Mouse (Mus musculus) brown adipose tissue, adult 24 weeks (tissue): ENCODE results near the gene Cnpy3. TPM values are rescaled to one million over a fixed set of nuclear protein-coding genes. Genes with fewer than 3 reads are reported as not detected.

Source experiments
- H3K27ac ChIP-seq: fragments of 200-500 bp; replicated peaks from 2 replicates; pipeline ENCODE4 v1.5.1; 2012; ENCODE audit warnings: low read depth, mild to moderate bottlenecking, low read length
- H3K4me1 ChIP-seq: fragments of 200-500 bp; 2 replicates; pipeline ENCODE4 v1.6.1; 2012; ENCODE audit warnings: low read length, mixed read lengths; ENCODE audit not compliant: control insufficient read depth, insufficient read depth, insufficient read length
- H3K4me3 ChIP-seq: fragments of 200-500 bp; 2 replicates; pipeline ENCODE4 v1.5.1; 2012; ENCODE audit warnings: low read depth, mild to moderate bottlenecking, low read length, moderate library complexity; ENCODE audit not compliant: insufficient read depth
- polyA plus RNA-seq: library from polyadenylated mRNA; stranded (reverse); fragments of >200 nt; gene quantifications from 2 replicates; pipeline ENCODE4 v1.2.4, GENCODE M21; 2012; ENCODE audit not compliant: missing spikeins, insufficient read depth, insufficient read length

Gene Cnpy3
- polyA plus RNA-seq, 1 experiment, result 16.3 TPM

DNA sequence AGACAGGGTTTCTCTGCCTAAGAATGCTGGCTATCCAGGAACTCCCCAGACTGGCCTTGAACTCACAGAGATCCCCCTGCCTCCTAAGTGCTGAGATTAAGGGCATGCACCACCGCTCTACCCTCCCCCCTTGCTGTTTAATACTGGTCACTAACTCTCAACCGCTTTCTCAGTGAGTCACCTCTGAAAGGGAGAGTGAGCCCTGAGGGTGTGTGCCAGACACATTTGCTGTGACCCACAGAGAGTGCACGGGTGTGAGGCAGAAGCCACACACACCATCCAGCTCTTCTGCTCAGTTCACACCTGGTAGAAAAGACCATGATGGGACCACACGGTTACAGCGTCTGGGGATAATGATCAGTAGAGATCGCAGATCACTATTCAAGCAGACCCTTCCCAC lies 53.5 kb downstream of the Cnpy3 start:
- no peak overlapping the region for H3K27ac ChIP-seq
- no peak overlapping the region for H3K4me3 ChIP-seq

DNA sequence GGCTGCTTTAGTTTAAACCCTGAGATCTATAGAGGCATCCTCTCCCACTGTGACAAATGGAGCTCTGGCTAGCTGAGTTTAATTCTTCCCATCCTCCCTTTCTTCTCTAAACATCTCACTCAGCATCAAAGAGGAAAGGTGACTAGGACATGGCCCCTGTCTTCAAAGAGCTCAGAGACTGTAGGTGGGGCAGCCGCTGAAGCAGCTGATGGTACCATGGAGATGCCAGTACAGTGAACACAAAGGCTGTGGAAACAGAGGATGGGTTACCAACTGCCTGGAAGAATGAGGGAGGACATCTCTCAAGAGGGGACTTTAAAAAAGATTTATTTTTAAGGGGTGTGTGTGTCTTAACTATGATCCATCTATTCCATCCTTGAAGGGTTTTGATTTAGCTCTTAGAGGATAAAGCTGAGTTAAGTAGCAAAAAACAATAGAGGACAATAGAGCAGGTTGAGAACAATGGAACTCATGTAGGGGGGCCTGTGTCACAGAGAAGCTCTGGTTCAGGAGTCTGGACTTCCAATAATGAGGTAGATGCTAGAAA lies 57.4 kb downstream of the Cnpy3 start:
- no peaks in the 10 kb centered on the region for H3K4me1 ChIP-seq
- H3K27ac ChIP-seq, result no peak overlapping the region
- no peak overlapping the region for H3K4me3 ChIP-seq

More for the DNA sequence above, 53.5 kb downstream of the Cnpy3 start:
- peaks cover 10% of the 10 kb centered on the region for H3K4me1 ChIP-seq

DNA sequence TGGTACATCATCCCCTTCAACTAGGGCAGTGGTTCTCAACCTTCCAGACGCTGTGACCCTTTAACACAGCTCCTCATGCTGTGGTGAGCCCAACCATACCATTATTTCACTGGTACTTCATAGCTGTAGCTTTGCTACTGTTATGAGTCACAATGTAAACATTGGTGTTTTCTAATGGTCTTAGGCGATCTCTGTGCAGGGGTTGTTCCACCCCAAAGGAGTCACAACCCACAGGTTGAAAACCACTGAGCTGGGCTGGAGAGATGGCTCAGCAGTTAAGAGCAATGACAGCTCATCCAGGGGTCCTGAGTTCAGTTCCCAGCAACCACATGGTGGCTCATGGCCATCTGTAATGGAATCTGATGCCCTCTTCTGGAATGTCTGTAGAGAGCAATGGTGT lies 60.6 kb downstream of the Cnpy3 start:
- no peak overlapping the region for H3K27ac ChIP-seq
- no peak overlapping the region for H3K4me3 ChIP-seq
- no peaks in the 10 kb centered on the region for H3K4me1 ChIP-seq

DNA sequence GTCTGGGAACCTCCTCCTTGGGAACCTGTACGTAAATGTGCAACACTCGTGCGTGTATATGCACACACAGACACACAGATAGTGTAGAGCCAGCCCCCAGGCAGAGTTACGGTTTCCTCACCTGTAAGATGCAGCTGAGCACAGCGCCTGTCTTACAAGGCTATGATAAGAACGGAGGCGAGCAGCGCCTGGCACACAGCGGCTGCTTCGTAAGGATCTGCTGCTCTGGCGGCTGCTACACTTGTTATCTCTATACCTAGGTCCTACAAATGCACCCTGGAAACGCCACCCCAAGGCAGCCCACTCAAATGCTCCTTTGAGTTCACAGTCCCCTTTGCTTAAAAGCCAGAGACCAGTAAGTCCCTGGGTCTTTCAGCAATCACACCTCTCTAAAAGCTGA lies 61.3 kb downstream of the Cnpy3 start:
- no peak overlapping the region for H3K27ac ChIP-seq
- no peak overlapping the region for H3K4me3 ChIP-seq
- no peaks in the 10 kb centered on the region for H3K4me1 ChIP-seq

DNA sequence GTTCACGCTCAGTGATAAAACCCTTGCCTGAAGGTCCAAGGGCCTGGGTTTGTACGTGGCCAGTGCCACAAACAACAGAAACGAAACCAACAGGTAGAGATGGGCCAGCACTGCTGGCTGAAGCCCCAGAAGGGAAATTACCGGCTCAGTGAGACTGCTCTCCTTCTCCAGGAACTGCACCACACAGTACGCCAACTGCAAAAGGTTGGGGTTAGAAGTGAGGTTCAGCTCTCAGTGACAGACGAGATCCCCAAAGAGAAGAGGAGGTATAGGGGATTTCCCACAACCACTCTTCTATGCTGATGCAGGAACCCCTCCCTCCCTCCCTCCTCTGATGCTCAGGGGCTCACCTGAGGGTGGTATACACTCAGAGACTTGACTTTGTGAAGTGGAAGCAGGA lies 66.1 kb downstream of the Cnpy3 start:
- Histone ChIP-seq H3K27ac (no peak overlapping the region), H3K4me3 (no peak overlapping the region), H3K4me1 (peaks cover 4% of the 10 kb centered on the region; the same call in 1 of the 2 replicates)

Other genes with a start within 250 kb of the Cnpy3 start
- 11.6 and 14.5 TPM in 2 replicates for gene Cul9, start 205.8 kb downstream of the Cnpy3 start, polyA plus RNA-seq
- 17.6 and 19.1 TPM in 2 replicates for gene Srf, start 196.0 kb downstream of the Cnpy3 start, polyA plus RNA-seq
- 0.42 TPM in 1 of 2 replicates, not detected in the other for gene Ptk7, start 122.7 kb downstream of the Cnpy3 start, polyA plus RNA-seq
- 15.7 and 15.9 TPM in 2 replicates for gene Klc4, start 106.2 kb downstream of the Cnpy3 start, polyA plus RNA-seq
- gene Mrpl2, start 106.0 kb downstream of the Cnpy3 start, polyA plus RNA-seq, result 118 and 151 TPM in 2 replicates
- 8.9 and 13.8 TPM in 2 replicates for gene Cul7, start 101.9 kb downstream of the Cnpy3 start, polyA plus RNA-seq
- gene Rrp36, start 77.9 kb downstream of the Cnpy3 start, polyA plus RNA-seq, result 19.7 and 20.6 TPM in 2 replicates
- 121 and 148 TPM in 2 replicates for gene Mea1, start 73.4 kb downstream of the Cnpy3 start, polyA plus RNA-seq
- 24.2 and 24.8 TPM in 2 replicates for gene Klhdc3, start 71.3 kb downstream of the Cnpy3 start, polyA plus RNA-seq
- gene Ppp2r5d, start 47.1 kb downstream of the Cnpy3 start, polyA plus RNA-seq, result 33.3 and 37.8 TPM in 2 replicates
- 42.3 and 56.0 TPM in 2 replicates for gene Pex6, start 40.8 kb downstream of the Cnpy3 start, polyA plus RNA-seq
- gene Gnmt, start 23.0 kb downstream of the Cnpy3 start, polyA plus RNA-seq, result 4.0 TPM in 1 of 2 replicates, not detected in the other
- gene Ptcra, start 11.5 kb upstream of the Cnpy3 start, polyA plus RNA-seq, result not detected in 2 replicates
- gene 2310039H08Rik, start 20.4 kb upstream of the Cnpy3 start, polyA plus RNA-seq, result 62.8 and 70.6 TPM in 2 replicates
- gene Rpl7l1, start 30.5 kb upstream of the Cnpy3 start, polyA plus RNA-seq, result 51.1 and 77.6 TPM in 2 replicates
- 5.3 and 9.8 TPM in 2 replicates for gene Bicral, start 106.3 kb upstream of the Cnpy3 start, polyA plus RNA-seq
- gene Tbcc, start 138.5 kb upstream of the Cnpy3 start, polyA plus RNA-seq, result 10.1 TPM in 2 replicates
- gene Prph2, start 158.2 kb upstream of the Cnpy3 start, polyA plus RNA-seq, result not detected in 2 replicates